Mouse (Mus musculus) adrenal gland, adult 18-20 months (tissue): ENCODE data around the gene Chat. TPM values are rescaled to one million over a fixed set of nuclear protein-coding genes. Genes with fewer than 3 reads are reported as not detected.

Experiments used
- total RNA-seq, 2 experiments: library from RNA; stranded (reverse); gene quantifications; 1 replicate in 1 of 2; 2 replicates in 1 of 2; pipeline ENCODE4 v1.2.3; 2021

Gene Chat
- total RNA-seq, 2 experiments from 2014 or later = not detected

Other genes with a start within 250 kb of the Chat start
- 1 to 10 TPM; 9.3 to 9.9 TPM for gene Ogdhl, start 144.0 kb downstream of the Chat start, total RNA-seq
- not detected for gene 1700024G13Rik, start 77.6 kb downstream of the Chat start, total RNA-seq
- not detected for gene Slc18a3, start 1.1 kb downstream of the Chat start, total RNA-seq
- gene Ercc6, start 47.5 kb upstream of the Chat start, total RNA-seq = 10 to 100 TPM; 12.2 to 13.5 TPM
- gene Prrxl1, start 133.4 kb upstream of the Chat start, total RNA-seq = 1 to 10 TPM; 1.2 to 1.9 TPM
- gene 3425401B19Rik, start 219.3 kb upstream of the Chat start, total RNA-seq = under 1 TPM in 1 of 2 experiments, not detected in 1; 0.22 TPM